Mouse (Mus musculus) thymus, adult 2 months (tissue): ENCODE measurements around the gene Hnrnph1. TPM values are rescaled to one million over a fixed set of nuclear protein-coding genes. Genes with fewer than 3 reads are reported as not detected.

Experiments
- DNase-seq: peaks from one replicate; pipeline ENCODE4 v3.0.0; 2021
- H3K27ac ChIP-seq: fragments of 200-500 bp; 2 replicates; pipeline ENCODE4 v1.5.1; 2012; ENCODE audit warnings: low read length, control low read depth; ENCODE audit not compliant: control insufficient read depth, insufficient read depth
- H3K27me3 ChIP-seq: fragments of 200-500 bp; 2 replicates; pipeline ENCODE4 v1.6.1; 2012; ENCODE audit warnings: mild to moderate bottlenecking, low read length, moderate library complexity, mixed read lengths; ENCODE audit not compliant: control insufficient read depth, insufficient read depth
- H3K36me3 ChIP-seq: fragments of 200-500 bp; 2 replicates; pipeline ENCODE4 v1.6.1; 2012; ENCODE audit warnings: mild to moderate bottlenecking, low read length, moderate library complexity; ENCODE audit not compliant: control insufficient read depth, insufficient read depth
- H3K4me1 ChIP-seq: fragments of 200-500 bp; replicated peaks from 2 replicates; pipeline ENCODE4 v1.6.1; 2012; ENCODE audit warnings: low read length; ENCODE audit not compliant: control insufficient read depth, insufficient read depth
- H3K4me3 ChIP-seq: fragments of 200-500 bp; 2 replicates; pipeline ENCODE4 v1.5.1; 2012; ENCODE audit warnings: mild to moderate bottlenecking, low read length, control low read depth, moderate library complexity; ENCODE audit not compliant: control insufficient read depth, insufficient read depth
- CTCF ChIP-seq: fragments of 200-500 bp; IDR thresholded peaks from 2 replicates; pipeline ENCODE4 v1.5.1; 2012; ENCODE audit warnings: mild to moderate bottlenecking, control low read depth, low read length, moderate library complexity, borderline replicate concordance; ENCODE audit not compliant: control insufficient read depth, poor library complexity, insufficient read depth; ENCODE audit errors: extremely low read depth
- POLR2A ChIP-seq: fragments of 200-500 bp; IDR thresholded peaks from 2 replicates; pipeline ENCODE4 v1.6.1; 2012; ENCODE audit warnings: mild to moderate bottlenecking, low read length, control low read depth, moderate library complexity; ENCODE audit not compliant: control insufficient read depth, poor library complexity, insufficient read depth; ENCODE audit errors: extremely low read depth
- WGBS: fragments of 180-500 bp; shearing (Covaris S2); methylation state at CpG from one replicate; pipeline ENCODE4 v1.1.7; 2018; 5-methylcytosine and 5-hydroxymethylcytosine counted together
- polyA plus RNA-seq: library from polyadenylated mRNA; depleted of rRNA; stranded (reverse); fragments of >200 nt; gene quantifications from 2 replicates; pipeline ENCODE4 v1.2.3, GENCODE M21; 2012

The Hnrnph1 gene
- polyA plus RNA-seq, 1 experiment = 164 TPM

DNA sequence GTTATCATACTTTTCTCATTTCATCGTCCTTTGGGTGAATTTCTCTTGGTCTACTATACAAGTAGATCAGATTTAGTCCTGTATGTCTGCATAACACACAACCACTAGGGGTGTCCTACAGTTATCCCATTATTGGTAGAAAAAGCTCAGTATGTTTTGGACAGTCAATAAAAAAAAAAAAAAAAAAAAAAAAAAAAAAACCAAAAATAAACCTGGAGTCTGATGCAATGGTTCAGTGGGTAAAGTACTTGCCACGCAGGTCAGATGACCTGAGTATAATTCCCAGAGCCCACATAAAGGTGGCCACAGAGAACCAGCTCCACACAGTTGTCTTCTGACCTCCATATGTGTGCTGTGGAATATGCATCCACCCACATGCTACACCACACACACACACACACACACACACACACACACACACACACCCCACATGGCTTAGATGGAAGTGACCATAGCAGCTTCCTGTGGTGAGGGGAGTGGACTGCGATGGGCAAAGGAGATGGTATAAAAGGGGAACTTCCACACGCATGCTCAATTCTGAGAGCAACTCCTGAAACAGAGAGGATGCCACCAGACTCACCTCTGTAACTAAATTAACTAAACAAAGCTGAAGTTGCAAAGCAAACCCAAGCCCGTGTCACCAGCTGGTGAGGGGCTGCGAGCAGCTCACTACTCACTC, 38.9 kb downstream of the Hnrnph1 start:
- no peak for DNase-seq
- Histone ChIP-seq H3K27ac (no peak overlapping the region), H3K27me3 (no peaks in the 10 kb centered on the region), H3K4me3 (no peak overlapping the region), H3K36me3 (no peaks in the 10 kb centered on the region), H3K4me1 (no peaks in the 10 kb centered on the region)
- WGBS = 63% methylated on average over 6 of the region's 6 CpGs
- no peak for TF ChIP-seq CTCF
- no peak for TF ChIP-seq POLR2A

DNA sequence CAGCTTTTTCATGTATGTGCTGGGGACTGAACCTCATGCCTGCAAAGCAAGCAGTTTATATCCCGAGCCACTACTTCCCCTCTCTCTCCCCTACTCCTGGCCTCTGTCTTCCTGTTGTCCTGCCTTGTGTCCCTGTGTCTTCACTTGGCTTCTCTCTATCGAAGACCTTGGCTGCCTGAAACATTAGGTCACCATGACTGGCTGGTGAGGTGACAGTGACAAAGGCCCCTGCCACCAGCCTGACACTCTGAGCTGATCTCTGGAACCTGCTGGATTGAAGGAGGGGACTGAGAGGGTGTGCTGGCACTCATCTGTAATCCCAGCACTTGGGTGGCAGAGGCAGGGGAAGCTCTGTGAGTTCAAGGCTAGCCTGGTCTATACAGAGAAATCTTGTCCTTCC, 41.1 kb downstream of the Hnrnph1 start:
- no peak for TF ChIP-seq CTCF
- TF ChIP-seq POLR2A = no peak
- Histone ChIP-seq H3K4me1 (no peaks in the 10 kb centered on the region), H3K27me3 (no peaks in the 10 kb centered on the region), H3K36me3 (no peaks in the 10 kb centered on the region), H3K4me3 (no peak overlapping the region), H3K27ac (no peak overlapping the region)
- DNase-seq = no peak
- WGBS = 90% methylated on average over 2 of the region's 2 CpGs

DNA sequence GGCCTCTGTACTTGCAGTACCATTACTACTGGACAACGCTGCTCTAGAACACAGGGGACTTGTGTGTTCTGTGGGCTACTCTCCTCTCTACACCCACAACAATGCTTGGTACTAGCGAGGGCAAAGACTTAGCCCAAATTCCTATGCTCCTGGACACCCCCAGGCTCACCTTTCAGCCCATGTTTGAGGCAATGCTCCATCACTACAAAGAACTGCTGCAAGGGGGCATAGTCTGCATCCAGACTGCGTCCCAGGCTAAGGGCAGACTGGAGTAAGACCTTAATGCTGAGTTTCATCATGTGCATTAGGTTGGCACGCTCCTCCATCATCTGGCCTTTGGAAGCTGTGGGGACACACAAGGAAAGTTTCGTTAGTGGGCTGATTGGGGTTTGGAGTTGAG, 44.7 kb downstream of the Hnrnph1 start:
- WGBS = 96% methylated on average over 5 of the region's 5 CpGs
- H3K27ac ChIP-seq = no peak overlapping the region
- no peaks in the 10 kb centered on the region for H3K36me3 ChIP-seq
- H3K4me1 ChIP-seq = no peaks in the 10 kb centered on the region
- TF ChIP-seq CTCF (no peak), POLR2A (no peak)
- no peak overlapping the region for H3K4me3 ChIP-seq
- H3K27me3 ChIP-seq = no peaks in the 10 kb centered on the region
- DNase-seq = no peak

DNA sequence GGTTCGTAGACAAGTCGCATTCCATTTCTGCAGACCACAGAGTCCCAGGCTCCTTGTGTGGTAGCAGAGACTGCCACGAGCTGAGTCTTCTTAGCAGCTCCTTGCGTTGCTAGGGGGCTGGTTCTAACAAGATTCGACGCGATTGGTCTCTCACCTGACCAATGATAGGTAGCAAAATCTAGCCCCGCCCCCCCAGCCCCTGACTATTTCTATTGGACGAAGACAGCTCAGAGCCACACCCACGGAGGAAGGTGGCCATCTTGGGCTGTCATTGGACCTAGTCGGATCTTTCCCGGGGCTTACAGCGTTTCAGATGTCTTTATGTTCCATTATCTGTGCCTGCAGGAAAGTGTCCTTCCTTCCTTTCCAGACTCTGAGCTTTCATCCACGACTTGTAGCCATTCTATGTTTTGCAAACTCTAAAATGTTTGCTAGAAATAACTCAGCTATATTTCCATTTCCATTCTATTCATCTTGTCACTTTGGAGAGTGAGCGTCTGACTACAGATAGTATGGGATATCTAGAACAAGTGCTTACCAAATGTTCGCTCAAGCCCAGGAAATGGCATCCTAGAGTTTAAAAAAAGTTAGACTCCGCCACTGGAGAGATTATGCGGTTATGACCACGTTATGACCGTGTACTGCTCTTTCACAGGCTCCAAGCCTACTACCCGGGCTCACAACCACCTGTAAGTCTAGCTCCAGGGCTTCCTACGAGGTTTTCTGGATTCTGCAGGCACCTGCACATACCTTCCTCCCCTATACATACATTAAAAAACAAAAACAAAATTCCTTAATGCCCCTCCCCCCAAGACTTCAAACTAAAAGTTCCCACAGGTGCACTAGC, 45.4 kb downstream of the Hnrnph1 start:
- no peak overlapping the region for H3K27ac ChIP-seq
- 64% methylated on average over 22 of the region's 22 CpGs for WGBS
- no peaks in the 10 kb centered on the region for H3K4me1 ChIP-seq
- TF ChIP-seq CTCF (no peak), POLR2A (no peak)
- H3K36me3 ChIP-seq = no peaks in the 10 kb centered on the region
- DNase-seq = peak; percentile 6
- H3K27me3 ChIP-seq = no peaks in the 10 kb centered on the region
- H3K4me3 ChIP-seq = no peak overlapping the region

DNA sequence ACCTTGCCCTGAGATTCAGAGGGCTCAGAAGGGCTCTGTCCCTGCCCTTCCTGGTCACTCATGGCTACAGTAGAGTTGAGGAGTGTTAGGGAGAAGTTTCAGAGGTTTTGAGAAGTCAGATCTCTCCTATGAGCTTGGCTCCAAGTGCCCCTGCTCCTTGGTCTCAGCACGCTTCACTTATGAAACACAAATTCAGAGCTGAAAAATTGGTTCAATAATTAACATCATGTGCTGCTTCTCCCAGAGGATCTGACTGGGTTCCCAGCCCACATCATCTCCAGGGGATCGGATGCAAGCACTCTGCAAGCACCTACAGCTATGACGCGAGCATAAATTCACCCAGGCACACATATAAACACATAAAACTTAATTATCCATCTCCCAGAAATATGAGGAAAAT, 49.3 kb downstream of the Hnrnph1 start:
- Histone ChIP-seq H3K27me3 (no peaks in the 10 kb centered on the region), H3K36me3 (no peaks in the 10 kb centered on the region), H3K4me3 (no peak overlapping the region), H3K27ac (no peak overlapping the region), H3K4me1 (no peaks in the 10 kb centered on the region)
- WGBS = 98% methylated on average over 4 of the region's 4 CpGs
- no peak for TF ChIP-seq POLR2A
- TF ChIP-seq CTCF = no peak
- no peak for DNase-seq

DNA sequence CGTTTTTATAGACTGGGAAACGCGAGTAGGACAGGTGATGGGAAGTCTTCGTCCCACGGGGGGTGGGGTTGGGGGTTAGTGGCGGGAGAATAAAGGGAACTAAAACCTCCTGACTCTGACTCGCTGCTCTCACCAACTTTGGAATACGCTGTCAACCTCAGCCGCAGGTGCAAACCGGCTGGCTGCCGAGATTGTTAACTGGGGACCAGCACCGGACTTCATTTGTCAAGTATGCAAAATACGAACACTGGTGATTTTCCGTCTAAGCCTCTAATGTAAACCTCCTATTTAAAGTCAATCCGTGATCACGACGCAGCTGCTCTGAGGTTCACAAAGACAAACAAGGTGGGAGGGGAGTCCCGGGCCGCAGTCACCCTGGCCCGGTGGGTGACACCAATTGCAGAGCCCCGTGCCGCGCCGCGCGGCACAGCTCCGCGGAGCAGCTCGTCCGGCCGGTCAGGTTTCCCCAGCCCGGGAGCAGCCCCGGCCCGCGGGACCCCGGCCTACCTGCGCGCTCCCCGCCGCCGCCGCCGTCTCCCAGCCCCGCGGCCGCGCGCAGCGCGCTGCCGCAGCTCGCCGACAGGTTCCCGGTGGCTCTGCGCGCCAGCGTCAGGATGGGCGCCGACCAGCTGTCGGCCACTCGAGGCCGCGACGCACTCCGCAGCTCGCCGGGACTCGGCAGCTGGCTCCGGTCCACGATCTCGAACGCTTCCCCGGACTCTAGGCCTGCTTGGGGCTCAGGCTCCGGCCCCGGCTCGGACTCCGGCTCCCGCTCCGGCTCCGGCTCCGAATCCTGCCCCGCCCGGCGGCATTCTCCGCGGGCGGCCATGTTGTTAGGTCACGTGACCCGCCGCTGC, 53.7 kb downstream of the Hnrnph1 start, which contains the start of gene Rufy1:
Rufy1 (minus strand) TSS at position 849 of the 857 bp plus-strand sequence.
- Histone ChIP-seq H3K4me3 (peak within 1 kb of the TSS; percentile 97), H3K27ac (peak within 1 kb of the TSS; percentile 28; the same call in 1 of the 2 replicates), H3K27me3 (no peaks in the 10 kb centered on the region), H3K4me1 (peaks cover 5% of the 10 kb centered on the region), H3K36me3 (no peaks in the 10 kb centered on the region)
- peak; percentile 82 for DNase-seq
- TF ChIP-seq CTCF (peak; percentile 44; the same call in 1 of the 2 replicates), POLR2A (peak; percentile 79)
- under 1% methylated on average over 90 of the region's 90 CpGs for WGBS
